Mouse (Mus musculus) layer of hippocampus, adult 18-20 months (tissue): ENCODE measurements around the gene Taf3. TPM values are rescaled to one million over a fixed set of nuclear protein-coding genes. Genes with fewer than 3 reads are reported as not detected.

ENCODE experiments used
- DNase-seq, 2 experiments: peaks; one replicate each; pipeline ENCODE4 v3.0.0; 2022; ENCODE audit warnings: low spot score in 2 of 2
- total RNA-seq, 2 experiments: library from RNA; stranded (reverse); gene quantifications; 2 replicates each; pipeline ENCODE4 v1.2.3; 2021

Gene Taf3
- total RNA-seq, 2 experiments from 2014 or later = 15.6 to 16.2 TPM

DNA sequence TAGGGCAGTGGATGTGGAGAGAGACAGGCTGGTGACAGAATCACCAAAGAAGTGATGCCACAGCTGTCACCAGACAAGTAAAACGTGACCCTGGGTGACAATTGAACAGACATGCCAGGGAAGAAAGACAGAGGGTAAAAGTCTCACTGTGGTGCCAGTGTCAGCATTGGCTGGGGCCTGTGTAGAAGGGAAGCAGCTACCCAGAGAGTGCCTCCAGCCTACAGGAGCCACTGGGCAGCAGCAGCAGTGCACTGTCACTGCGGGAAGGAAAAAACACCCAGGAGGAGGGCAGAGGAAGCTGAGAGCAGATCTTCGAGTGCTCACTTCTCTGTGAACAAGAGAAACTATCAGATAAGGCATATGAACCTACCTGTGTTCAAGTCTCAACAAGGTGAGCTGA, 86.7 kb downstream of the Taf3 start:
- no peak for DNase-seq

GRCm38 (mm10) chr2:9958011-9958410, 90.4 kb downstream of the Taf3 start:
- DNase-seq = no peak

DNA sequence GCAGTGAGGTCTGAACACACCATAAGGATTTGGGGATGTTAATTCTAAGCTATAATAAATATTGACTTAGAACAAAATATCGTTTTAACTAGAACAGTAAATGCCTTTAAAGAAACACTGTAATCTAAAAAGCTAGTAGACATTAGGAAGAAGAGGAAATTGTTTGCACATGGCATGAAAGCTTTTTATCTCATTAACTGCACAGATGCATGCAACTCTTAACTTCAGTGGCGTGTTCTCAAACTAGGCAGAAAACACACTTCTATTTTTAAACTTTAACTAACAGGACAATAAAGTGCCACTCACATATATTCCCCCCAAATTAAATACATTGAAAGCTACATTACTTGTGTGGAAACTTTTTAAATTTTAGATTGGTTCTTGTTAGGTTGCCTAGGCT, 91.8 kb downstream of the Taf3 start:
- DNase-seq = no peak

- DNase-seq = no peak
These were observed 92.5 kb downstream of the Taf3 start for GRCm38 (mm10) chr2:9955576-9956535.

- DNase-seq = no peak
These were observed 101.7 kb downstream of the Taf3 start for GRCm38 (mm10) chr2:9946739-9947138.

- DNase-seq = no peak
These were observed 102.8 kb downstream of the Taf3 start for GRCm38 (mm10) chr2:9945611-9946010.

GRCm38 (mm10) chr2:9943011-9943410, 105.4 kb downstream of the Taf3 start:
- no peak for DNase-seq

DNA sequence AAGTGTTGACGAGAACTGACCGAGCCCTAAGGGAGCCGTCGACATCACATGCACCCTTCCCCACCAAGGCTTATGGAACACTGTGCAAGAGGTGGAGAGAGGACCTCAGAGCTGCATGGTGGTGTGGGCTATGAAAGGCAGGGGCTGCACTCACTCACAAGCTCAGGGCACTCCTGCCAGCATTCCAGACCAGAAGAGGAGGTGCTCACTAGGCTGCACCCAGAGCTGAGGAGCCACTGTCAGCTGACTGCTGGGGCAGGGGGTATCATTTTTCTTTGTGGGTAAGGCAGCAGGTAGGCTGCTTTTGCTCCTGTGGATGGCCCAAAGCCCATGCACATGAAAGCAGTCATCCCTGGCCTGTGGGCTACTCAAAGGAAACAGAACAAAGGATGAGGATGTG, 109.1 kb downstream of the Taf3 start:
- DNase-seq = no peak

DNA sequence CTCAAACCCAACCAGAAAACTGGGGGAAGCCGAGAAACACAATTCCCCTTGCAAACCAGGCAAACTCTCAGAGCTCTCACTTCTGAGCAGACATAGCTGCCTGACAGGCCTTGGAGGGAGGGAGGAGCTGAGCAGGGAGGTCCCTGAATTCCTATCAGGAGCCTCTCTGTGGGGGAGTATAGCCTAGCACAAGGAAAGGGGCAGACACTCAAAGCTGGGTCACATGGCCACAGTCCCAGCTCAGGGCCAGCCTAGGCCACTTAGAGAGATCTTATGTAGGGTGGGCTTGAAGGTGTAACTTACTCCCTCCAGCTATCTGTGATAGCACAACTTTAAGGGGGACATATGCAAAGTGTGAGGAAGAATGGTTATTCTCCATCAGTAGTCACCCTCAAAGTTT, 112.4 kb downstream of the Taf3 start:
- no peak for DNase-seq

GRCm38 (mm10) chr2:9926905-9927283, 121.5 kb downstream of the Taf3 start:
- no peak for DNase-seq

DNA sequence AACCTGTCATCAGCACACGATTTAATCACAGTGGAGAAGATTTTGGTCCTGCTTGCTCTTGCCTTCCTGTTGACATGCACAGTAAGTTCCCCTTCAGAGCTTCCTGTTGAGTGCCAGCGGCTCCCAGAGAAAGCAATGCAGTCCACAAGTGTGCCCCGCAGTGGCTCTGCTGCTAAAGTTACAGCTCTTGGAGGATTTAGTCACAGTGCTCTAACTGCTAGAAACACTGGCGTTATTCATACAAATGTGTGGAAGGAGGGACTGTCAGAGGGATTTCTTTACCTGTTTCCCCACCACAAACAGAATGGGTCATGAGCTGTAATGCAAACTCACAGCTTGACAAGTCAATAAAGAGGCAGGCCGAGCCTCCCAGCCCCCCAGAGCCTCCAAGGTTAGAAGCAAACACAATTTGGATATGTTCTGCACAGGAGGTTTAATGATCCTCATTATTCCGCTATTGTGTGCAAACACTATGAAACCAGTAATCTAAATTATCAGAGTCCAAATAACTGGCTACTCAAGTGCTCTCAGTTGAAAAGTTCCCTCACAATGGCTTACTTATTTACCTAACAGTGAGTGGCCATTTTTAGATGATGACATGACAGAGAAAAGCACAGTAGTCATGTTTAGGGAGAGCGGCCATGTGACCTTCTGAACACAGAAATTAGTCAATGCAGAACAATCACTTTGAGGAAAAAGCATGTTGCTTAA, 122.0 kb downstream of the Taf3 start:
- DNase-seq = no peak

- no peak for DNase-seq
These were observed 129.5 kb downstream of the Taf3 start for GRCm38 (mm10) chr2:9918691-9919471.

DNA sequence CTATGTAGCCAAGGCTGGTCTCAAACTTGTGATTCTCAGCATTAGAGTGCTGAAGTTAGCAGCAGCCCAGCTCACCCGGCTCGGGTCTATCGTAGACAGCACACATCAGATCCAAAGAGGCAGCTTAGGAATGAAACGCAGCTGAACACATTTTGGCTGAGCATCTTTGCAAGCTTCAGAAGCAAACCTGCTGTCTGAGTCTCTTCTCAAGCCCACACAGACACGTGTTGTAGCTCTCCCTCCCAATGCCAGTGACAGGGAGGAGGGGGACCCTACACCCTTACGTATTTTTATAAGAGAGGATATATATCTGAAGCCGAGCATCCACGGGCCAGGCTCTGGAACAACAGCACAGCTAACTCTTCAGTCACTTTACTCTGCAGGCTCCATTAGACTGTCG, 130.8 kb downstream of the Taf3 start:
- peak; percentile 11 to 33 for DNase-seq

DNA sequence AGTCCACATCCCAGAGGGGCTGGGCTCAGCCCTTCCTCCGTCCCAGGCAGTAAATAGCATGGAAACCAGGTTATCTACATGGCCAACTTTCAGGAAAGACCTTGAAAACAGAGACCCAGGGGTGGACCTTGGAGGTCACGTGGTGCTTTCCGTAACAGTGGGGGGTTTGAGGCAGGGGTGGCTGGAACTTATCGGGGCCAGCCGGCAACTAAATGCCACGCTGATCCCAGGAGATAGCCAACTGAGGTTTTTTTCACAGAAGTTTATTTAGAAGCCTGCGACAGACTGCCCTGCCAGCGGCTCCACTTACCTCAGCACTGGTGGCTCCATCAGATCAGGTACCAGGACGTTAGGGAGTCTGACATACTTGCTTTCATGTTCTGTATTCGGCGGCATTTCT, 142.4 kb downstream of the Taf3 start:
- no peak for DNase-seq

- no peak for DNase-seq
These were observed 144.4 kb downstream of the Taf3 start for GRCm38 (mm10) chr2:9903854-9904560.

DNA sequence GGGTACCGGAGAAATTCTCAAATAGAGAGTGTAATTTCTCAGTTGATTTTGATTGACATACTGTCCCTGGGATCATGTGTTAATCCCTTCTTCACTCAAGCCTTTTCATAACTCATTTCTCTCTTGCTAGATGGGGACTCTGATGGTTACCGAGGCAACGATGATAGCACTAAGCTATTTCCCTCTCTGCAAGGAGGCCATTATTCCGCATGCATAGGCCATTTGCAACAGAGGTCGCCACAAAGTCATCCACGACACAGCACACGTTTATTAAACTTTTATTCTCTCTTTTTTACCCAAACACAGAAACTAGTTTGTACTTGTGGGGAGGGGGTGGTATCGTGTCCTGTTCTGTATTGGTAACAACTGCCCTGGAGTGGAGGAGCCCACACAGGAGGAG, 150.6 kb downstream of the Taf3 start:
- no peak for DNase-seq

- no peak for DNase-seq
These were observed 152.2 kb downstream of the Taf3 start for GRCm38 (mm10) chr2:9896097-9896770.

DNA sequence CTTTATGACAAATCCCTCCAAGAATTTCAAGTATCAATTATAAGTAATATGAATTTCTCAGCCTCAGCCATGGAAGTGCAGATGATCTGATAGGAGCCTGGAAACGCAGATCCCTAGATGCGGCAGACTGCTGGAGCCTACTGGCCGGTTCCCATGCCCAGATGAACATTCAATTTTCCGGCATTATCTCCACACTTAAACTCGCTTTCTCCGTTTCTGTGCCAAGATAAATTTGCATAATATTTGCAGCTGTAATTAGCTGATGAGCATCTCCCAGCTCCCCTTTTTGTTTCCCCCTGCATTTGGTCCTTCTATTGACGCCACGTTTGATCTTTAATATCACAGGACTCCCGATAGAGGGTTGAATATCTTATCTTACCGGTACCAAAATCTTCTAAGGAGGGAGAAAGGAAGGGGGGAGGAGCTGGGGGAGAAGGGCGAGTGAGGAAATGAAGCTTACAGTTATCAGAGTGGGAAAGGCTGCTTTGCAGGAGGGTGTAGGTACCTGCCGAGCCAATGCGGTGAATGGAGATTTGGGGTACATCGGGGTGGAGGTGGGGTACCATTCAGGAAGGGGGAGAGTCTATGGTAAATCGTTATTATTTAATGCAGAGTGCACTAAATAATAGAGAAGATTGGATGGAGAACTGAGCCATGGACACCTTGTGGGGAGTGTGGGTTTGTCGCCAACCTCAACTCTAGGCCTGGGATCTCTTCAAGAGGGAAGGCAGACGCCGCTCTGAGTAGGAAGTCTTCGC, 153.4 kb downstream of the Taf3 start:
- no peak for DNase-seq

- no peak for DNase-seq
These were observed 155.0 kb downstream of the Taf3 start for GRCm38 (mm10) chr2:9893272-9893953.
